Mouse (Mus musculus) E14TG2a.4 (cell line): Measurements from ENCODE around the gene Agap3.
A peak's percentile ranks its signal among the peaks of the same experiment; 100 is the strongest.

Experiments
- H3K27me3 ChIP-seq: 2 replicates; pipeline ENCODE4 v1.6.1; 2014; ENCODE audit warnings: low read length, control low read depth; ENCODE audit not compliant: insufficient read depth
- H3K36me3 ChIP-seq: 2 replicates; pipeline ENCODE4 v1.6.1; 2014; ENCODE audit warnings: low read length, control low read depth; ENCODE audit not compliant: insufficient read depth
- H3K4me1 ChIP-seq: replicated peaks from 2 replicates; pipeline ENCODE4 v1.6.1; 2014; ENCODE audit warnings: low read depth, low read length, control low read depth
- H3K4me3 ChIP-seq: replicated peaks from 2 replicates; pipeline ENCODE4 v1.5.1; 2014; ENCODE audit warnings: mild to moderate bottlenecking, low read length
- H3K9me3 ChIP-seq: 2 replicates; pipeline ENCODE4 v1.6.1; 2014; ENCODE audit warnings: low read length, control low read depth
- CTCF ChIP-seq: conservative IDR thresholded peaks from 2 replicates; pipeline ENCODE4 v1.5.1; 2014; ENCODE audit warnings: low read length
- NANOG ChIP-seq: IDR thresholded peaks from 2 replicates; pipeline ENCODE4 v1.6.1; 2014; ENCODE audit warnings: borderline replicate concordance, low read length, mixed read lengths
- POU5F1 ChIP-seq: IDR thresholded peaks from 2 replicates; pipeline ENCODE4 v1.6.1; 2014; ENCODE audit warnings: low read length, borderline replicate concordance

The Agap3 gene

DNA sequence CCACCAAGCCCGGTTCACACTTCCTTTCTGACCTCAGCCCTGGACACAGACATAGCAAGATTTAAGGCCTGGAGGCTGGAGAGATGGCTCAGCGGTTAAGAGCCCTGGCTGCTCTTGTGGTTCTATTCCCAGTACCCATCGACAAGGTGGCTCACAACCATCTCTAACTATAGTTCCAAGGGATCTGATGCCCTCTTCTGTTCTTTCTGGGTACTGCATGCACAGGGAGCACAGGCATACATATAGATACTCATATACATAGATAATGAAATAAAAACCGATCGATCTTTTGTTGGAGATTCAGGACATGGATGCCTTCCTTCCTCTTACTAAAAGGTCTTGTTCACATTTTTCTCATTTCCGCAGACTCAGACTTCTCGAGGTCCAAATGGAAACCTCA is 56.4 kb downstream of the Agap3 start:
- no peak for TF ChIP-seq NANOG
- peak; percentile 80 for TF ChIP-seq CTCF
- no peak for TF ChIP-seq POU5F1
- H3K4me1 ChIP-seq = peaks cover 42% of the 10 kb centered on the region

GRCm38 (mm10) chr5:24510635-24511034 is 58.7 kb downstream of the Agap3 start:
- Histone ChIP-seq H3K9me3 (no peaks in the 10 kb centered on the region), H3K36me3 (no peaks in the 10 kb centered on the region), H3K4me3 (no peak overlapping the region), H3K27me3 (peaks cover 5% of the 10 kb centered on the region), H3K4me1 (peaks cover 33% of the 10 kb centered on the region)
- no peak for TF ChIP-seq NANOG
- peak; percentile 51 for TF ChIP-seq CTCF
- no peak for TF ChIP-seq POU5F1

More for the DNA sequence above, 56.4 kb downstream of the Agap3 start:
- Histone ChIP-seq H3K36me3 (no peaks in the 10 kb centered on the region), H3K4me3 (no peak overlapping the region), H3K27me3 (peaks cover 22% of the 10 kb centered on the region), H3K9me3 (no peaks in the 10 kb centered on the region)

- no peaks in the 10 kb centered on the region for H3K9me3 ChIP-seq
- peaks cover 33% of the 10 kb centered on the region for H3K4me1 ChIP-seq
- H3K4me3 ChIP-seq = peak overlapping the region; percentile 41; the same call in 1 of the 2 replicates
- TF ChIP-seq CTCF (no peak), POU5F1 (no peak), NANOG (no peak)
- H3K36me3 ChIP-seq = no peaks in the 10 kb centered on the region
- no peaks in the 10 kb centered on the region for H3K27me3 ChIP-seq
Measured at GRCm38 (mm10) chr5:24512271-24512670, 60.3 kb downstream of the Agap3 start.

DNA sequence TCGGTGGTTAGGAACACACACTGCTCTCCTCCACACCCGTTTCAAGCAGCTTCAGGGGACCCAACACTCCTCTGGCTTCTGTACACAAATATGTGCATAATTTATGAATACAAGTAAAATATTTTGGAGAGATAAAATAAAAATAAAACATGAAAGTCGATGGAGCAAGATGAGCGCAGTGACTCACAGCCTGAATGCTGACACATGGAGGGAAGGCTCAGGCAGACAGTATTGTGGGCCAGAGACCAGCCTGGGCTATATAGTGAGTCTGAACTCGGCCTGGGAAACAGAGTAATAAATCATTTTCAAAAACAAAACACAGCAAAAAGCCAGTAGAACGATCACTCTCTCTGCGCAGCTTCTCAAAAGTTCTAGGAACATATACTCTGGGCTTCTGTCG is 69.4 kb downstream of the Agap3 start:
- H3K27me3 ChIP-seq = peaks cover 49% of the 10 kb centered on the region
- no peaks in the 10 kb centered on the region for H3K36me3 ChIP-seq
- no peak overlapping the region for H3K4me3 ChIP-seq
- H3K9me3 ChIP-seq = no peaks in the 10 kb centered on the region
- TF ChIP-seq NANOG (no peak), POU5F1 (no peak), CTCF (no peak)
- H3K4me1 ChIP-seq = peaks cover 31% of the 10 kb centered on the region

DNA sequence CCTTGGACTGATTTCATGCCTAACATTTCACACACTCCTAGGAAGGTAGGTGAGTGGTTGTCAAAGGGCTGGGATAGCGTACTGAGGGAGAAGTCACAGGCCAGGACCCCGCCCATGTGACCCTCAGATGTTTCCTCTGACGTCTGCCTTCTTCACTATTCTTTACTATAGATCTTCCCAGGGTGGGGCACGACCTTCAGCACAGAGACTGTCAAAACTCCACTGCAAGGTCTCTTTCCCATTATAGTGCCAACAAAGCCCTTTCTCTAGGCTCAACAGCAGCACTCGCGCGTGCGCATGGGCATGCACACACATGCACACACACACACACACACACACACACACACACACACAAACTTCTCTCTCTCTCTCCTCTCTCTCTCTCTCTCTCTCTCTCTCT is 71.8 kb downstream of the Agap3 start:
- Histone ChIP-seq H3K27me3 (peaks cover 70% of the 10 kb centered on the region), H3K4me1 (peaks cover 38% of the 10 kb centered on the region), H3K4me3 (no peak overlapping the region), H3K9me3 (no peaks in the 10 kb centered on the region), H3K36me3 (no peaks in the 10 kb centered on the region)
- no peak for TF ChIP-seq CTCF
- no peak for TF ChIP-seq NANOG
- TF ChIP-seq POU5F1 = no peak

DNA sequence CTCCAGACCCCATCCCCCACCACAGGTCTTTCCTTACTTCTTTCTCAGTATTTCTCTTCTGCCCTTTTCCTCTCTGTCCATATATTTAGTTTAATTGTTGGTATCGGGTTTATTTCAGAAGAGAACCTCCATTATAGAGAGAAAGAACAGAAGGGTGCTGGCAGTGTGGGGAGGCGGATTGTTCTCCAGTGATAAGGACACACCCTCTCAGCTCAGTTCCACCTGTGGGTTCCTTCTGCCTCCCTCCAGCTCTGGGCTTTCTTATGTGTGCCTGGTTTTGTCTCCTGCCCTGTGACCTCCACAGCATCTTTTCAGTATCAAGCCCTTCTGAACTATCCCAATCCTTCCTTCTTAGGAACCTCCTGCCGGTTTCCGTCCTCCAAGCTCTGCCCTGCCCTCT is 72.5 kb downstream of the Agap3 start:
- Histone ChIP-seq H3K27me3 (peaks cover 75% of the 10 kb centered on the region), H3K4me1 (peaks cover 38% of the 10 kb centered on the region), H3K4me3 (no peak overlapping the region), H3K9me3 (no peaks in the 10 kb centered on the region), H3K36me3 (no peaks in the 10 kb centered on the region)
- no peak for TF ChIP-seq CTCF
- TF ChIP-seq NANOG = no peak
- TF ChIP-seq POU5F1 = no peak

DNA sequence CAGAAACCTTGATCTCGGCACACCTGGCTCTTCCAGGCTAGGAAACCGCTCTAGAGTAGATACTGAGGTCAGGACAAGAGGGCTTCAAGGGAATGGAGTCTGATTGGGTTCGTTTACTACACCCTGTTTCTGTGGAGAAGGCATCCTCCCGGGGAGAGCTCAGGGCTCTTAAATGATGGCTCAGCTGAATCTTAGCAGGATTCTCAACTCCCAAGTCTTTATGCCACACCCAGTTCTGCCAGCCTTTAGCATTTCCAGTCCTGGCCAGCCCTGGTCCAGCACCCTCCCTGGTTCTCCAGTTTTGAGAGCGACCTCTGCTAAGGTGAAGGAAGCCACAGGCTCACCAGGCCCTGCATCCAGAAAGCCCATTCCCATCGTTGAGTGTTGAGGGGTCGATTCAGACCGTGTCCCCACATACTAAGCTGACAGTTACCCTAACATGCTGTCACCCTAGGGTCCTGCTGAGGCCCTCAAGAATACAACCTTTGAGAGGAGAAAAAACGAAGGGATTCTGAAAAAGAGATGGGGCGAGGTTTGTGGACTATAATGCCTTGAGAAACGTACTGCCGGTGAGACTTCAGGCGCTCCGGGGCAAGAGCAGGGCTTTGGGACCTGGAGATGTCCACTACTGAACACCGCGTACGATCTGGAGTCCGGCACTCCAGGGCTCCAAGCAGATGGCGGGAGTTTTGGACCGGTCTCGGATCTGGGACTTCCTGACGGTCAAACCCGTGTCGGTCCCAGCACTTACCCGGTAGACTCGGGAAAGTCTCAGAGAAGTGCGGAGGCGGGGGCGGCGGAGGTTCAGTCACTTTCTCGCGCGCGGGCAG is 73.6 kb downstream of the Agap3 start:
- no peaks in the 10 kb centered on the region for H3K36me3 ChIP-seq
- no peak for TF ChIP-seq CTCF
- no peak for TF ChIP-seq NANOG
- TF ChIP-seq POU5F1 = no peak
- H3K4me3 ChIP-seq = peak overlapping the region; percentile 77
- H3K4me1 ChIP-seq = peaks cover 43% of the 10 kb centered on the region
- no peaks in the 10 kb centered on the region for H3K9me3 ChIP-seq
- H3K27me3 ChIP-seq = peaks cover 79% of the 10 kb centered on the region

DNA sequence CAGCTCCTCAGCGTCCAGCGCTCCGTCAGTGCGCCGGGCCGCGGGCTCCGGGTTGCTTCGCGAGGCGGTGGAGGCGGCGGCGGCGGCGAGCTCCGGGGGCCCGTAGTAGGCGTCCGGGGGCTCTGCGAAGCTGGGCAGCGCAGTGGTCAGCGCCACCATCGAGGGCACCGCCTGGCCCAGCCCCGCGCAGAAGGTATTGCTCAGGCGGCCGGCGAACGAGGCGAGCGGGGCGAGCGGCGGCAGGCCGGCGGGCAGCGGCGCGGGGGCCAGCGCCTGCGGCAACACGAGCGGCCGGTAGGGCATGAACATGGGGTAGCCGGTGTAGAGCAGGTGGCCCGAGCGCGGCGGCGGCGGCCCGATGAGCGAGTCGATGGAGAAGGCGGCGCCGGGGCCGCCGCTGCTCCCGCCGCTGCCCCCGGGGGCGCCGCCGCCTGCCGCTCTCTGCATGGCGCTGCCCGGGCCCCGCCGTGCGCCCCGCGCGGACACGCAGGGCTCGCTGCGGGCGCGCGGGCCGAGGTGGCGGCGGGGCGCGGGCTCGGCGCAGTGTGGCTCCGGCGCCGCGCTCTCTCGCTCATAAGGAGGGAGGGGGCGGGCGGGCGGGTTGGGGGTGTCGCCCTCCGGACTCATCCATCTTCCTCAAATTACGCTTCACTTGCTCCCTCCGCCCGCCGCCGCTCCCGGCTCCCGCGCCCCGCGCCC is 74.4 kb downstream of the Agap3 start:
- H3K9me3 ChIP-seq = no peaks in the 10 kb centered on the region
- TF ChIP-seq POU5F1 (no peak), CTCF (no peak), NANOG (no peak)
- peaks cover 46% of the 10 kb centered on the region for H3K4me1 ChIP-seq
- peaks cover 87% of the 10 kb centered on the region for H3K27me3 ChIP-seq
- H3K36me3 ChIP-seq = no peaks in the 10 kb centered on the region
- H3K4me3 ChIP-seq = peak overlapping the region; percentile 77
